Mouse (Mus musculus): ENCODE results near the gene Clstn3. TPM values are rescaled to one million over a fixed set of nuclear protein-coding genes. Genes with fewer than 3 reads are reported as not detected.

Clstn3 gene
- polyA plus RNA-seq, 1 experiment = 385 TPM

GRCm38 (mm10) chr6:124453756-124454155 lies 10.8 kb downstream of the Clstn3 start:
- Histone ChIP-seq H3K27ac (ENCODE audit: insufficient read depth, low read length) (no peak overlapping the region), H3K4me3 (replicated peaks; ENCODE audit: insufficient read depth, low read depth, low read length) (no peak overlapping the region), H3K4me1 (ENCODE audit: control insufficient read depth, insufficient read depth, low read length) (peaks cover 11% of the 10 kb centered on the region), H3K27me3 (ENCODE audit: control insufficient read depth, insufficient read depth, low read length) (no peaks in the 10 kb centered on the region)
- no peak for DNase-seq
- no peak for TF ChIP-seq CTCF (IDR thresholded peaks at IDR 0.05; ENCODE audit: borderline replicate concordance, insufficient read depth, low read depth, low read length)
- TF ChIP-seq POLR2A (IDR thresholded peaks at IDR 0.05; ENCODE audit: borderline replicate concordance, insufficient read depth, low read length) = no peak
- 61% methylated on average over 4 of the region's 4 CpGs for WGBS

- Histone ChIP-seq H3K4me1 (ENCODE audit: control insufficient read depth, insufficient read depth, low read length) (0 out of 2 replicates have a peak, but pooled peaks cover 6% of the 10 kb centered on the region), H3K27me3 (ENCODE audit: control insufficient read depth, insufficient read depth, low read length) (no peaks in the 10 kb centered on the region), H3K27ac (ENCODE audit: insufficient read depth, low read length) (no peak overlapping the region), H3K4me3 (replicated peaks; ENCODE audit: insufficient read depth, low read depth, low read length) (no peak overlapping the region)
- no peak for TF ChIP-seq CTCF (IDR thresholded peaks at IDR 0.05; ENCODE audit: borderline replicate concordance, insufficient read depth, low read depth, low read length)
- no peak for TF ChIP-seq POLR2A (IDR thresholded peaks at IDR 0.05; ENCODE audit: borderline replicate concordance, insufficient read depth, low read length)
- no peak for DNase-seq
- WGBS = 71% methylated on average over 3 of the region's 3 CpGs
Observed at GRCm38 (mm10) chr6:124451995-124452394, 12.6 kb downstream of the Clstn3 start.

GRCm38 (mm10) chr6:124449668-124450383 lies 14.8 kb downstream of the Clstn3 start:
- H3K4me1 ChIP-seq (ENCODE audit: control insufficient read depth, insufficient read depth, low read length) = 0 out of 2 replicates have a peak, but pooled peaks cover 3% of the 10 kb centered on the region
- no peak overlapping the region for H3K4me3 ChIP-seq (replicated peaks; ENCODE audit: insufficient read depth, low read depth, low read length)
- H3K27ac ChIP-seq (ENCODE audit: insufficient read depth, low read length) = no peak overlapping the region
- H3K27me3 ChIP-seq (ENCODE audit: control insufficient read depth, insufficient read depth, low read length) = no peaks in the 10 kb centered on the region
- peak in 1 of 2 experiments; percentile 37 for DNase-seq
- no peak for TF ChIP-seq CTCF (IDR thresholded peaks at IDR 0.05; ENCODE audit: borderline replicate concordance, insufficient read depth, low read depth, low read length)
- TF ChIP-seq POLR2A (IDR thresholded peaks at IDR 0.05; ENCODE audit: borderline replicate concordance, insufficient read depth, low read length) = no peak
- 81% methylated on average over 18 of the region's 18 CpGs for WGBS

- Histone ChIP-seq H3K27ac (ENCODE audit: insufficient read depth, low read length) (no peak overlapping the region), H3K27me3 (ENCODE audit: control insufficient read depth, insufficient read depth, low read length) (no peaks in the 10 kb centered on the region), H3K4me3 (replicated peaks; ENCODE audit: insufficient read depth, low read depth, low read length) (no peak overlapping the region), H3K4me1 (ENCODE audit: control insufficient read depth, insufficient read depth, low read length) (peaks cover 3% of the 10 kb centered on the region; the same call in 1 of the 2 replicates)
- TF ChIP-seq POLR2A (IDR thresholded peaks at IDR 0.05; ENCODE audit: borderline replicate concordance, insufficient read depth, low read length) (no peak), CTCF (IDR thresholded peaks at IDR 0.05; ENCODE audit: borderline replicate concordance, insufficient read depth, low read depth, low read length) (no peak)
- DNase-seq = no peak
- WGBS = 75% methylated on average over 16 of the region's 16 CpGs
Observed at GRCm38 (mm10) chr6:124448959-124449667, 15.5 kb downstream of the Clstn3 start.

DNA sequence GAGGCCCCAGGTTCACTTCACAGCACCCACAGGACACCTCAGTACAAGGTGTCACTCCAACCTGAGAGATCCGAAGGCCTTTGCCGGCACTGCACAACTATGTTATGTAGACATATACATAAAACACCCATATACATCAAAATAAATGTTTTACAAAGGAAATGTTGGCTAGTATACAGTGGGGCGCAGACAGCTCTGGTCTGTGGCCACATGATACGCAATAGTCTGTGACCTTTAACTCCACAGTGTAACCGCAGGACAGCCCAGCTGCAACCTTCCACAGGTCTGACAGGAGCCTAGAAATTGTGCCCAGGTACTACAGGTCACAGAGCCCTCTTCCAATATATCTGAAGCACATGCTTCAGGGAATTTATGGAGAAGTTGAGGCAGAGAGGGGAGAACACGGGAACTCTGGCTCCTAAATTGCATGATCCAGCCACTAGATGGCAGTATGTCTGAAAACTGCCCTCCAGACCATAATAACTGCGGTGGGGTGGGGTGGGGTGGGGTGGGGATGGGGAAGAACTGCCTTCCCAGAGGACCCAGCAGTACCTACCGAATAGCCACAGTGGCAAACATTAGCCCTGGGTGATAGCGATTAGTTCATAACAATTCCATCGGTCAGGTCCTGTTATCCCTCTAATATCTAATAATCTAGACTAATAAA lies 16.3 kb downstream of the Clstn3 start:
- Histone ChIP-seq H3K4me3 (replicated peaks; ENCODE audit: insufficient read depth, low read depth, low read length) (no peak overlapping the region), H3K27ac (ENCODE audit: insufficient read depth, low read length) (no peak overlapping the region), H3K4me1 (ENCODE audit: control insufficient read depth, insufficient read depth, low read length) (peaks cover 9% of the 10 kb centered on the region), H3K27me3 (ENCODE audit: control insufficient read depth, insufficient read depth, low read length) (no peaks in the 10 kb centered on the region)
- 72% methylated on average over 10 of the region's 10 CpGs for WGBS
- peak in 1 of 2 experiments; percentile 47 for DNase-seq
- no peak for TF ChIP-seq POLR2A (IDR thresholded peaks at IDR 0.05; ENCODE audit: borderline replicate concordance, insufficient read depth, low read length)
- TF ChIP-seq CTCF (IDR thresholded peaks at IDR 0.05; ENCODE audit: borderline replicate concordance, insufficient read depth, low read depth, low read length) = peak; percentile 46; the same call in 1 of the 2 replicates

DNA sequence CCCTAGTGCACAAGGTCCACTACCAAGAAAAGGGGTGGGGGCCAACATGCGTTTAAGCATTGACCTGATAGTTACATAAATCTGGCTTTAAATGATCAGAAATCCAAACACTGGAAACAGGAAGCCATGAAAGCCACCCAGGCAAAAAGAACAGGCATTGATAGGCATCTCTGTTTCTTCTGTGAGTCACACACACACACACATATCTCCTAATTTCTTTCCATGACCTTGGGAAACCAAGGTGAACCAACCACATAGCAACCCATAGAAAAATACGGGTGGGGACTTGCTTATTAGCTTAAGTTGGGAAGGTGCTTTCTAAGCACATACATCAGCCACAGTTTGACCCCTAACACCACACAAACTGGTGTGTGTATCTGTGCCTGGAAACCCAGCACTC lies 17.2 kb downstream of the Clstn3 start:
- H3K27ac ChIP-seq (ENCODE audit: insufficient read depth, low read length) = no peak overlapping the region
- WGBS = 81% methylated on average over 2 of the region's 2 CpGs
- H3K27me3 ChIP-seq (ENCODE audit: control insufficient read depth, insufficient read depth, low read length) = no peaks in the 10 kb centered on the region
- DNase-seq = no peak
- peaks cover 9% of the 10 kb centered on the region for H3K4me1 ChIP-seq (ENCODE audit: control insufficient read depth, insufficient read depth, low read length)
- no peak overlapping the region for H3K4me3 ChIP-seq (replicated peaks; ENCODE audit: insufficient read depth, low read depth, low read length)
- TF ChIP-seq CTCF (IDR thresholded peaks at IDR 0.05; ENCODE audit: borderline replicate concordance, insufficient read depth, low read depth, low read length) (no peak), POLR2A (IDR thresholded peaks at IDR 0.05; ENCODE audit: borderline replicate concordance, insufficient read depth, low read length) (no peak)

DNA sequence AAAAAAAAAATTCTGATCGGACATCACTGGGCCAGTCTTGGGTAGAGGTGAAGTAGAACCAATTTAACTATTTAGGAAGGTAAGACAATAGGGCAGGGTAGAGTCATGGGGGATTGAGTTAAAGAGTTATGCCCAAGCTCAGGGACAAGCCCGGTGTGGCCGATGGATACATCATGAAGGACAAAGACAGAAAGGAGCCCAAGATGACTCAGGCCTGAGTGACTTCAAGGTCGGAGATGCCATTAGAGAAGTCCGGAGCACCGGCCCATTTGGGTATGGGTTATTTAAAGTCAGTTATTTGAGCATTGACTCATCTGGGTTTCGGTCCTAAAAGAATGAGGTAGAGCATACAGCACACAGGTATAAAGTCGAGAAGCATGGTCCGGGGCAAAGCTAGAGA lies 18.1 kb downstream of the Clstn3 start:
- peaks cover 9% of the 10 kb centered on the region for H3K4me1 ChIP-seq (ENCODE audit: control insufficient read depth, insufficient read depth, low read length)
- no peaks in the 10 kb centered on the region for H3K27me3 ChIP-seq (ENCODE audit: control insufficient read depth, insufficient read depth, low read length)
- H3K4me3 ChIP-seq (replicated peaks; ENCODE audit: insufficient read depth, low read depth, low read length) = no peak overlapping the region
- 94% methylated on average over 9 of the region's 9 CpGs for WGBS
- H3K27ac ChIP-seq (ENCODE audit: insufficient read depth, low read length) = no peak overlapping the region
- TF ChIP-seq POLR2A (IDR thresholded peaks at IDR 0.05; ENCODE audit: borderline replicate concordance, insufficient read depth, low read length) = no peak
- DNase-seq = no peak

Measured in cerebellum, adult 2 months (tissue).